Mouse (Mus musculus) kidney, adult 2 months (tissue): ENCODE data around the gene Mettl25. TPM values are rescaled to one million over a fixed set of nuclear protein-coding genes. Genes with fewer than 3 reads are reported as not detected.

Source experiments
- DNase-seq: peaks from one replicate; pipeline ENCODE4 v3.0.0; 2021
- H3K27ac ChIP-seq: fragments of 200-500 bp; 2 replicates; pipeline ENCODE4 v1.5.1; 2012; ENCODE audit warnings: low read depth, low read length, control low read depth, inconsistent platforms; ENCODE audit not compliant: insufficient read depth
- H3K27me3 ChIP-seq: fragments of 200-500 bp; replicated peaks from 2 replicates; pipeline ENCODE4 v1.6.1; 2012; ENCODE audit warnings: mild to moderate bottlenecking, moderate library complexity, low read length, inconsistent platforms; ENCODE audit not compliant: control insufficient read depth, insufficient read depth
- H3K36me3 ChIP-seq: fragments of 200-500 bp; 2 replicates; pipeline ENCODE4 v1.6.1; 2012; ENCODE audit warnings: mild to moderate bottlenecking, moderate library complexity, low read length, inconsistent platforms; ENCODE audit not compliant: control insufficient read depth, insufficient read depth
- H3K4me1 ChIP-seq: fragments of 200-500 bp; 2 replicates; pipeline ENCODE4 v1.6.1; 2011; ENCODE audit warnings: low read length; ENCODE audit not compliant: control insufficient read depth, insufficient read depth
- H3K4me3 ChIP-seq: fragments of 200-500 bp; 2 replicates; pipeline ENCODE4 v1.5.1; 2011; ENCODE audit warnings: mild to moderate bottlenecking, low read depth, low read length, control low read depth; ENCODE audit not compliant: insufficient read depth
- CTCF ChIP-seq: fragments of 200-500 bp; conservative IDR thresholded peaks from 2 replicates; pipeline ENCODE4 v1.5.1; 2011; ENCODE audit warnings: low read depth, mild to moderate bottlenecking, control low read depth, low read length, moderate library complexity, mixed read lengths; ENCODE audit not compliant: insufficient read depth, insufficient read length
- POLR2A ChIP-seq: fragments of 200-500 bp; IDR thresholded peaks from one replicate; pipeline ENCODE4 v1.6.1; 2011; ENCODE audit warnings: low read depth, low read length, control low read depth
- WGBS: fragments of 180-500 bp; shearing (Covaris S2); methylation state at CpG from one replicate; pipeline ENCODE4 v1.1.7; 2018; 5-methylcytosine and 5-hydroxymethylcytosine counted together
- polyA plus RNA-seq: library from polyadenylated mRNA; depleted of rRNA; stranded (reverse); fragments of >200 nt; gene quantifications from 2 replicates; pipeline ENCODE4 v1.2.3, GENCODE M21; 2012; rRNA removed

Gene Mettl25
- polyA plus RNA-seq, 1 experiment: 3.5 TPM

DNA sequence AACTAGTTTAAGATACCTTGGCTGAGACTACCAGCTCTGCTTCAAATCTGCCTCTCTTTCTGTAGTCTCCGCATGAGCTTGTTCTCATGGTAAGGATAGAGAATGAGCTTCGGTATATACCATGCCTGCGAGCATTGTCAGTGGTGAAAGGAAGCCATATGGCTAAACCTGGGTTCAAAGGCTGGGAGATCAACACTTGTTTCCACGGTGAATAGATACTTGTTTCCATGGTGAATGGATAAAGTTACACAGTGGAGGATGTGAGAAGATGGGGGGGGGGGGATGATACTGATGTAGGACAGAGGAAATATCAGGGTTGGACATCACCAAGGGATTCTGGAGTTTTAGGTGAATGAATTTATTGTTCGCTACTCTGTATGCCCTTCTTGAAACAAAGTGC lies 128.0 kb downstream of the Mettl25 start:
- no peak for DNase-seq
- Histone ChIP-seq H3K4me1 (no peaks in the 10 kb centered on the region), H3K27ac (no peak overlapping the region), H3K4me3 (no peak overlapping the region), H3K27me3 (no peaks in the 10 kb centered on the region; the same call in 1 of the 2 replicates), H3K36me3 (no peaks in the 10 kb centered on the region)
- TF ChIP-seq POLR2A (no peak), CTCF (no peak)
- 73% methylated on average over 5 of the region's 5 CpGs for WGBS

Other genes with a start within 250 kb of the Mettl25 start
- gene Ccdc59, start 313 bp downstream of the Mettl25 start, polyA plus RNA-seq: 4.9 and 5.0 TPM in 2 replicates